Mouse (Mus musculus) bone marrow macrophage, adult 2 months (primary cell): ENCODE results near the gene Fut2.

Experiments
- CTCF ChIP-seq: IDR thresholded peaks from 2 replicates; pipeline ENCODE4 v1.5.1; 2012; ENCODE audit warnings: low read depth, mild to moderate bottlenecking, low read length, moderate library complexity
- POLR2A ChIP-seq: IDR thresholded peaks from 2 replicates; pipeline ENCODE4 v1.6.1; 2012; ENCODE audit warnings: mild to moderate bottlenecking, low read depth, low read length, borderline replicate concordance

DNA sequence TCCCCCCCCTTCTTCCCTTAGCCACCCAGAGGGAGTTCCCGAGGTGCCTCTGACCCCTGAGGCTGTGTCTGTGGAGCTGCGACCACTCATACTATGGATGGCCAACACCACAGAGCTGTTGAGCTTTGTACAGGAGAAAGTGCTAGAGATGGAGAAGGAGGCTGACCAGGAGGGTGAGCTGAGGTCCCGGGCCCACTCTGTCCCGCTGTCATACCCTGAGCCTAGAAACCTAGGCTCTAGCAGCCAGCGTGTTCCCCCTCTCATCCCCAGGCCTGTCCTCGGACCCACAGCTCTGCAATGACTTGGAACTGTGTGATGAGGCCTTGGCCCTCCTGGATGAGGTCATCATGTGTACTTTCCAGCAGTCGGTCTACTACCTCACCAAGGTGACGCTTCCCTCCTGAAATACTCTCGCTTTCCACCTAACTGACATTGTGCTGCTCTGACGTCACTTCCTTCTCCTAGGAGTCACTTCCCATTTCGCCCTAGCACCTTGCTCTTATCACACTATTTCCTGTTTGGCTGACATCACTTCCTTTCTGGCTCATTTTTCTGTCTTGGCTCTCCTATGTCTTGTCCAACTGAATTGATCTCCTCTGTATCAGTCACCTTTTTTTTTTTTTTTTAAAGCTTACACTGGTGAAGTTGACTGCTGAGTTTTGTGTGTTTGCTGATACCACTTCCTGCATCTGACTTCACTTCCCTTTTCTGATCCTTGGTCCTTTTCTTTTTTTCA lies 31.1 kb downstream of the Fut2 start:
- TF ChIP-seq CTCF (no peak), POLR2A (no peak)
